Mouse (Mus musculus): ENCODE measurements around the gene Rab8a. TPM values are rescaled to one million over a fixed set of nuclear protein-coding genes. Genes with fewer than 3 reads are reported as not detected.

Gene Rab8a
- polyA plus RNA-seq, 1 experiment from 2014 or later, result 100 TPM

DNA sequence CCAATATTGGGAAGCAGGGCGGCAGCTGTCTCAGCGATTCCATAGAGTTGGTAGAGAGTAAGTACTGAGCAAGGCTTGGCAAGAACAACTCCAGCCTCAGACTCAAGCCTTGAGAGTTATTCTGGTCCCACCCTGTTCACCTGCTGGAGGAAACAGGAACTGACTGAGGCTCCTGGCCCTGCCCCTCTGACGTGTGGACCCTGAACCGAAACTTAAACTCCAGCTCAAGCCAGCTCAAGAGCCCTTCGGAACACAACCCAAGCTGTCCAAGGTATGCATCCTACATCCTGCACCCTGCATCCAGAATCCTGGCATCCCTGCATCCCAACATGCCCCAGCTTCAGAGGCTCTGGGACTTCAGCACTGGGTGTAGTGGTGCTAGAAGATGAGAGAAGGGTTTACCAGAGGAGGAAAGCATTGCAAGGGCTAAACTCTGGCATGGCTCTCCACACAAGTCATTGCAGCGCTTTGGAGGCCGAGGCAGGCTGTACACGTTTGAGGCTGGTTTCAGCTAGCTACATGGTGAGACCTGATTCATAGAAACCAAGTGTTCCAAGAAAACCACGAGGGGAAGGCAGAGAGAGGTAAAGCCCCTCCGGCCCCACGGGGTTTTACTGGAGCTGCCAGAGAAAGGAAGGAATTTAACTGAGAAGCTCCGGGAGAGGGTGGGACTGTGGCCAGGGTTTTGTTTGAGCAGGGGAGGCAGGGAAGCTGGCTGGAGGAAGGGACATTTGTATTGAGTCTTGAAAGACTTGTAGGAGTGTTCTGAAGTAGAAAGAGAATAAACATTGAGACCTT is 28.6 kb downstream of the Rab8a start, which contains the start of gene Hsh2d:
Gene Hsh2d (plus strand): TSS at position 222 of the 798 bp plus-strand sequence.
- Histone ChIP-seq H3K36me3 (ENCODE audit: insufficient read depth, low read length) (no peaks in the 10 kb centered on the region), H3K4me1 (replicated peaks; ENCODE audit: insufficient read depth, low read length) (no peaks in the 10 kb centered on the region), H3K27me3 (ENCODE audit: insufficient read depth, low read length) (no peaks in the 10 kb centered on the region), H3K27ac (no peak within 1 kb of the TSS), H3K4me2 (ENCODE audit: low read length) (no peak within 1 kb of the TSS), H3K9me3 (replicated peaks; ENCODE audit: low read length) (no peaks in the 10 kb centered on the region), H3K9ac (ENCODE audit: low read depth, low read length) (no peak within 1 kb of the TSS), H3K4me3 (replicated peaks; ENCODE audit: low read depth, low read length) (no peak within 1 kb of the TSS)
- WGBS, result 64% methylated on average over 12 of the region's 12 CpGs
- TF ChIP-seq CTCF (IDR thresholded peaks at IDR 0.05; ENCODE audit: low read depth), result 0 out of 2 replicates have a peak, but pooled peaks have one; percentile 5
- 0 out of 2 replicates have a peak, but pooled peaks have one; percentile 43 for ATAC-seq (replicated peaks; ENCODE audit: low FRiP score, low read depth)
- DNase-seq (ENCODE audit: low spot score), result no peak

DNA sequence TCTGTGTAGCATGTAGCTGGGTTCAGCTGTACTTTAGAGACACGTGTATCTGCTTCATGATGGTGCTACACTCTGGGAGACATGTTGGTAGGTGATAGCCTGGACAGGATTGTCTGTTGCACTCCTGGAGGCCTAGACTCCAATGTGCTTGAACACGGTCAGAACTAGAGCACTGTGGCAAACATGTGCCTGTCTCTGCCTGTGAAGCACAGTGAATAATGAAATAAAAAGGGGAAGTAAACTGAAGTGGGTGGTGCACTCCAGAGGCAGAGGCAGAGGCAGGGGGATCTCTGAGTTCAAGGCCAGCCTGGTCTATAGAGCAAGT is 29.2 kb downstream of the Rab8a start:
- H3K9me3 ChIP-seq (replicated peaks; ENCODE audit: low read length), result no peaks in the 10 kb centered on the region
- H3K4me3 ChIP-seq (replicated peaks; ENCODE audit: low read depth, low read length), result no peak overlapping the region
- H3K27me3 ChIP-seq (ENCODE audit: insufficient read depth, low read length), result no peaks in the 10 kb centered on the region
- ATAC-seq (replicated peaks; ENCODE audit: low FRiP score, low read depth), result no peak
- H3K4me2 ChIP-seq (ENCODE audit: low read length), result no peak overlapping the region
- H3K4me1 ChIP-seq (replicated peaks; ENCODE audit: insufficient read depth, low read length), result no peaks in the 10 kb centered on the region
- H3K36me3 ChIP-seq (ENCODE audit: insufficient read depth, low read length), result no peaks in the 10 kb centered on the region
- 89% methylated on average over 2 of the region's 2 CpGs for WGBS
- H3K27ac ChIP-seq, result no peak overlapping the region
- DNase-seq (ENCODE audit: low spot score), result no peak
- H3K9ac ChIP-seq (ENCODE audit: low read depth, low read length), result no peak overlapping the region
- no peak for TF ChIP-seq CTCF (IDR thresholded peaks at IDR 0.05; ENCODE audit: low read depth)

DNA sequence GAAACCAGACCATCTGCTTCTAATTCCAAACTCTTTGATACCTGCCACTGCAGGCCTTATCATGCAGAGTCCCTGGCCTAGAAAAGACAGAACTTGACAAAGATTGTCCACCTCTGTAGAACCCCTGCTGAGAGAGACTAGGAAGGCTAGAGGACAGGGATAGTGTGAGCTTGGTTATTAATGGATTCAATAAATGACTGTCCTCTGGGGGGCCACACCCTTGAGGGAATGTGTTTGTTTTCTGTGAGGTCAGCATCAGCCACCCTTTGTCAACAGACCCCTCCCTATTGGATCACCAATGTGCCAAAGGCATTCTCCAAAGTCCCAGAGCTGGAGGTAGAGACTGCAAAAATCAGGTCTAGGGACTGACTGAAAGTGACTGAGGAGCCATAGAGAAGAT is 31.1 kb downstream of the Rab8a start:
- DNase-seq (ENCODE audit: low spot score) (no peak), ATAC-seq (replicated peaks; ENCODE audit: low FRiP score, low read depth) (no peak)
- TF ChIP-seq CTCF (IDR thresholded peaks at IDR 0.05; ENCODE audit: low read depth), result no peak
- Histone ChIP-seq H3K4me2 (ENCODE audit: low read length) (no peak overlapping the region), H3K4me1 (replicated peaks; ENCODE audit: insufficient read depth, low read length) (no peaks in the 10 kb centered on the region), H3K36me3 (ENCODE audit: insufficient read depth, low read length) (no peaks in the 10 kb centered on the region), H3K27me3 (ENCODE audit: insufficient read depth, low read length) (no peaks in the 10 kb centered on the region), H3K4me3 (replicated peaks; ENCODE audit: low read depth, low read length) (no peak overlapping the region), H3K9ac (ENCODE audit: low read depth, low read length) (no peak overlapping the region), H3K27ac (no peak overlapping the region), H3K9me3 (replicated peaks; ENCODE audit: low read length) (no peaks in the 10 kb centered on the region)

DNA sequence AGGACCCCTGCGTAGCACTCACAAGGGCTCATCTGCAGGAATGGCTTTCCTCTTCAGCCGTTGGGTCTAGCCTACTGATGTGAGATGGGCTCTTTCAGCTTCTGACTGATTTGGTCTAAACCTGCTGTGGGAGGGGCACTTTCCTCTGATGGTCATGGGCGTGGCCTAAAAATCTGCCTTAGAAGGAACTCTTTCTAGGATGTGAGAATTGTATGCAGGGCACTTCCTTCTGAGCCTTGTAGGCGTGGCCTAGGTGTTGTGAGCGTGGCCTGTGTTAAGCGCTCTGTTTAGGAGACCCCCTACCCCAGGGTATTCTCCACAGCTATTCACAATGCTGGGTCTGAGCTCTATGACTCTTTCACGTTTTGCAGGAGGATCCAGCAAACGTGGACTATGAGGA is 37.0 kb downstream of the Rab8a start:
- DNase-seq (ENCODE audit: low spot score) (no peak), ATAC-seq (replicated peaks; ENCODE audit: low FRiP score, low read depth) (no peak)
- H3K27ac ChIP-seq, result no peak overlapping the region
- H3K4me1 ChIP-seq (replicated peaks; ENCODE audit: insufficient read depth, low read length), result no peaks in the 10 kb centered on the region
- H3K36me3 ChIP-seq (ENCODE audit: insufficient read depth, low read length), result no peaks in the 10 kb centered on the region
- H3K4me3 ChIP-seq (replicated peaks; ENCODE audit: low read depth, low read length), result no peak overlapping the region
- H3K27me3 ChIP-seq (ENCODE audit: insufficient read depth, low read length), result no peaks in the 10 kb centered on the region
- peaks cover 1% of the 10 kb centered on the region; the same call in 1 of the 2 replicates for H3K9me3 ChIP-seq (replicated peaks; ENCODE audit: low read length)
- H3K9ac ChIP-seq (ENCODE audit: low read depth, low read length), result no peak overlapping the region
- no peak for TF ChIP-seq CTCF (IDR thresholded peaks at IDR 0.05; ENCODE audit: low read depth)
- H3K4me2 ChIP-seq (ENCODE audit: low read length), result no peak overlapping the region
- WGBS, result 65% methylated on average over 8 of the region's 8 CpGs

DNA sequence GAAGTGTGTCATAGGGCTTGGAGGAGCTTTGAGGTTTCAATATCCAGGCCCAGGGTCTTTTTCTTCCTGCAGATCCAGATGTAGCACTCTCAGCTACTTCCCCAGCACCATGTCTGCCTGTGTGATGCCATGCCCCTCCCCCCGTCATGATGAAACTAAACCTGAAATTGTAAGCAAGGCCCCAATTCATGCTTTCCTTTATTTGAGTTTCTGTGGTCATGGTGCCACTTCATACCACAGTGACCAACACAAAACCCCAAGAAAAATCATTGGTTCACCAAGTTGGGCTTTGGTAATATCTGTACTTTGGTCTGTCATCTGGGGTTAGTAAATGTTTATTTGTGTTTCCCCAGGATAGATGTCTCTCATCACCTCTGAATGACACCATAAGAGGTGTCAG is 47.6 kb downstream of the Rab8a start:
- no peak overlapping the region for H3K27ac ChIP-seq
- H3K36me3 ChIP-seq (ENCODE audit: insufficient read depth, low read length), result no peaks in the 10 kb centered on the region
- H3K9me3 ChIP-seq (replicated peaks; ENCODE audit: low read length), result no peaks in the 10 kb centered on the region
- DNase-seq (ENCODE audit: low spot score) (no peak), ATAC-seq (replicated peaks; ENCODE audit: low FRiP score, low read depth) (no peak)
- no peaks in the 10 kb centered on the region for H3K27me3 ChIP-seq (ENCODE audit: insufficient read depth, low read length)
- H3K9ac ChIP-seq (ENCODE audit: low read depth, low read length), result no peak overlapping the region
- no peak overlapping the region for H3K4me3 ChIP-seq (replicated peaks; ENCODE audit: low read depth, low read length)
- no peaks in the 10 kb centered on the region for H3K4me1 ChIP-seq (replicated peaks; ENCODE audit: insufficient read depth, low read length)
- H3K4me2 ChIP-seq (ENCODE audit: low read length), result no peak overlapping the region
- no peak for TF ChIP-seq CTCF (IDR thresholded peaks at IDR 0.05; ENCODE audit: low read depth)
- 57% methylated on average over 1 of the region's 1 CpGs for WGBS

DNA sequence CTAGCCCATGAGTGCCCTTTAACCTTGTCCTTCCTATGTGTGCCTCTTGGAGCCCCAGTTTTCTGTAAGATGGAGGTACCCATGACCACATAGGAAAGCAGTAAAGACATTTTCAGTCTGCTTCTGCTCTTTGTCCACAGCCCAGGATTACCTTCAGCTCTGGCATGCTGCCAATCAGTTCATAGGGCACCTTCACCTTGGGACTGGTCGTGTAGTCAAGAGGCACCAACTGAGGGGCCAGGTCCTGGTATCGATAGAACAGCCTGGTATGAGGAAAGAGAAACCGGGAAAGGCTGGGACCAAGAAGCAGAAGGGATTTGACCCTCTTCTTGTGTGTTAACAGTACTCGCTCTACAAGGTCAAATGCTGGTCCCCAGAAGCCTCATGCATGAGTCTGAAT is 49.2 kb downstream of the Rab8a start:
- DNase-seq (ENCODE audit: low spot score) (no peak), ATAC-seq (replicated peaks; ENCODE audit: low FRiP score, low read depth) (no peak)
- TF ChIP-seq CTCF (IDR thresholded peaks at IDR 0.05; ENCODE audit: low read depth), result no peak
- H3K4me1 ChIP-seq (replicated peaks; ENCODE audit: insufficient read depth, low read length), result no peaks in the 10 kb centered on the region
- H3K9ac ChIP-seq (ENCODE audit: low read depth, low read length), result no peak overlapping the region
- no peaks in the 10 kb centered on the region for H3K9me3 ChIP-seq (replicated peaks; ENCODE audit: low read length)
- no peaks in the 10 kb centered on the region for H3K27me3 ChIP-seq (ENCODE audit: insufficient read depth, low read length)
- 77% methylated on average over 4 of the region's 4 CpGs for WGBS
- H3K36me3 ChIP-seq (ENCODE audit: insufficient read depth, low read length), result no peaks in the 10 kb centered on the region
- H3K27ac ChIP-seq, result no peak overlapping the region
- H3K4me3 ChIP-seq (replicated peaks; ENCODE audit: low read depth, low read length), result no peak overlapping the region
- no peak overlapping the region for H3K4me2 ChIP-seq (ENCODE audit: low read length)

DNA sequence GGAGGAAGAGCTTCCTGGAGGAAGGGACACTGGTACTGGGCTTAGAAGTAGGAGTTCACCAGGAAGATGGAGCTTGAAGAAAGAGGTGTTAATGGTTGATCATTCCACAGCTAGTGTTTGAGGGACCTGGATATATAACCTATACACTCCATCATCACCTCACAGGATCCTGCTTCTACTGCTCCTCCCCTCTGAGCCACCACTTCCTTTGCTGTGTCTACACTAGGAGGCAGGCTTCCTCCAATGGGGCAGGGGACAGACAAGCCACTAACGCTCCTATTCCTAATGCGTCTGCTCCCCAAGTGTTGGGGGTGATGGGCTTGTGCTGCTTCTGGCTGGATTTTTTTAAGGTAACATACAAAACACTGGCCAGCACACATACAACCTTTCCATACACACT is 49.7 kb downstream of the Rab8a start:
- H3K4me2 ChIP-seq (ENCODE audit: low read length), result no peak overlapping the region
- no peak overlapping the region for H3K9ac ChIP-seq (ENCODE audit: low read depth, low read length)
- H3K4me1 ChIP-seq (replicated peaks; ENCODE audit: insufficient read depth, low read length), result no peaks in the 10 kb centered on the region
- no peaks in the 10 kb centered on the region for H3K27me3 ChIP-seq (ENCODE audit: insufficient read depth, low read length)
- 72% methylated on average over 2 of the region's 2 CpGs for WGBS
- no peak for DNase-seq (ENCODE audit: low spot score)
- TF ChIP-seq CTCF (IDR thresholded peaks at IDR 0.05; ENCODE audit: low read depth), result no peak
- ATAC-seq (replicated peaks; ENCODE audit: low FRiP score, low read depth), result no peak
- H3K9me3 ChIP-seq (replicated peaks; ENCODE audit: low read length), result no peaks in the 10 kb centered on the region
- no peak overlapping the region for H3K4me3 ChIP-seq (replicated peaks; ENCODE audit: low read depth, low read length)
- H3K36me3 ChIP-seq (ENCODE audit: insufficient read depth, low read length), result no peaks in the 10 kb centered on the region
- no peak overlapping the region for H3K27ac ChIP-seq
